Mouse (Mus musculus) kidney, adult 2 months (tissue): ENCODE measurements around the gene Hoxa4.

Experiments used
- CTCF ChIP-seq: fragments of 200-500 bp; conservative IDR thresholded peaks from 2 replicates; pipeline ENCODE4 v1.5.1; 2011; ENCODE audit warnings: low read depth, mild to moderate bottlenecking, control low read depth, low read length, moderate library complexity, mixed read lengths; ENCODE audit not compliant: insufficient read depth, insufficient read length
- POLR2A ChIP-seq: fragments of 200-500 bp; IDR thresholded peaks from one replicate; pipeline ENCODE4 v1.6.1; 2011; ENCODE audit warnings: low read depth, low read length, control low read depth

- TF ChIP-seq CTCF, result no peak
- TF ChIP-seq POLR2A, result no peak
Observed at GRCm38 (mm10) chr6:52230516-52231165, 39.1 kb upstream of the Hoxa4 start, which contains the start of gene Hoxa9.
